Comparison of ENCODE assay signal across 18 mouse cellular contexts in genomic region chr1:72783341-72783740, GRCm38 (mm10). TPM values are rescaled to one million over a fixed set of nuclear protein-coding genes. Genes with fewer than 3 reads are reported as not detected.
"Had no signal": no experiment of that assay in that cellular context is flagged by ENCODE, and none has a peak within 500 bp of the region (broad histone marks: within the 10 kb centered on the region; RNA-seq: fewer than 3 reads in every experiment).

No protein-coding gene starts in this region.

- H3K27me3 ChIP-seq: neural tube, embryonic 12.5 days; neural tube, embryonic 13.5 days; neural tube, embryonic 15.5 days; stomach, embryonic 15.5 days had no signal

- DNase-seq: retina, postnatal 1 day; right cerebral cortex, adult 18-20 months; right cerebral cortex, postnatal 14 days; right cerebral cortex, postnatal 25 days; right cerebral cortex, postnatal 4 days; spleen, adult 18-20 months; thymus, adult 18-20 months; thymus, adult 2 months; thymus, postnatal 14 days; thymus, postnatal 25 days; thymus, postnatal 36 days; thymus, postnatal 4 days had no signal

- H3K36me3 ChIP-seq: neural tube, embryonic 12.5 days; neural tube, embryonic 13.5 days; neural tube, embryonic 15.5 days; stomach, embryonic 15.5 days had no signal

- H3K9me3 ChIP-seq: neural tube, embryonic 12.5 days; neural tube, embryonic 13.5 days; neural tube, embryonic 15.5 days; stomach, embryonic 15.5 days had no signal

- H3K9ac ChIP-seq: neural tube, embryonic 12.5 days; neural tube, embryonic 13.5 days; neural tube, embryonic 15.5 days; stomach, embryonic 15.5 days had no signal

- H3K4me2 ChIP-seq: neural tube, embryonic 12.5 days; neural tube, embryonic 13.5 days; neural tube, embryonic 15.5 days; stomach, embryonic 15.5 days had no signal

- H3K4me1 ChIP-seq: neural tube, embryonic 12.5 days; neural tube, embryonic 15.5 days had no signal

- H3K27ac ChIP-seq: neural tube, embryonic 12.5 days; neural tube, embryonic 13.5 days; neural tube, embryonic 15.5 days; stomach, embryonic 15.5 days; stomach, postnatal 0 days had no signal

- H3K4me3 ChIP-seq: neural tube, embryonic 12.5 days; neural tube, embryonic 13.5 days; neural tube, embryonic 15.5 days; stomach, embryonic 15.5 days had no signal

RNA-seq across cellular contexts. Expression of gene Igfbp2, which starts 41.0 kb away (rescaled TPM):
- total RNA-seq: neutrophil, adult 5-6 weeks had no signal
